Mouse (Mus musculus): ENCODE measurements around the gene Ugt1a2.

Gene Ugt1a2

GRCm38 (mm10) chr1:88259643-88260024 is 59.2 kb downstream of the Ugt1a2 start:
- peak; percentile 46 for DNase-seq

GRCm38 (mm10) chr1:88260114-88260513 is 59.7 kb downstream of the Ugt1a2 start:
- no peak for DNase-seq

- DNase-seq = no peak
Measured at GRCm38 (mm10) chr1:88260604-88261377, 60.4 kb downstream of the Ugt1a2 start.

- DNase-seq = no peak
Measured at GRCm38 (mm10) chr1:88261706-88262105, 61.3 kb downstream of the Ugt1a2 start.

DNA sequence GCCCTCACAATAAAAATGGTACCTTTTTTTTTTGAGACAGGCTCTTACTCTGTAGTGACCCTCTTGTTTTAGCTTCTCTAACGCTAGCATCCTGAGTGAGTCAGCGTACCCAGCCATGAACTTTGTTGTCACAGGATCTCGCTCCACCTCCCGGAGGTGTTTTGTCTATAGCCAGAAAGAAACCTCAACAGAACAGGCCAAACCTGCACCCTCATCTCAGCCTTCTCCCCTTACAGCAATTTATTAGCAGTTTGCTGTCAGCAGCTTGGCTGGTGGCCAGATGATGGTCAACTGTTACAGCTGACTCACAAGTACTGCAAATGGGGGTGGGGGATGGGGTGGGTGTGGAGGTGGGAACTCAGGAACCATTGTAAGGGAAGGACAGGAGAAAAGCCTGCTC is 61.9 kb downstream of the Ugt1a2 start:
- DNase-seq = peak; percentile 67

DNA sequence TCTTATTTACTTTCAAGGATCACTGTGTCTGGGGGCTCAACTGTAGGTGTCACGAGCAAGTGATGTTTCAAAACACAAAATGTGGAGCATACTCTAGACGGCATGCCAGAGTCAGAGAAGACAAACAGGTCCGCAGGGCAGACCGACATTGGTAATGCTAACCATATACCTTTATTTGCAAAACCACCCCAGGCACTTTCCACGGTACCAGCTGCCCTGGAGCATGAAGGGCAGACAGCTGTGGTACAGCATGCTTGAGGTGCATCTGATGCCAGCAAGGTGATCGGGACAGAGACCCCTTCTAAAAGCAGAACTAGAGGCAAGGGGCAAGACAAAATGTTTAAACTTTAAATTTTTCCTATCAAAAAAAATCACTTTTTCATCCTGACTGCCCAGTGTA is 62.6 kb downstream of the Ugt1a2 start:
- DNase-seq = no peak

GRCm38 (mm10) chr1:88263778-88264177 is 63.4 kb downstream of the Ugt1a2 start:
- DNase-seq = no peak

- DNase-seq = no peak
Measured at GRCm38 (mm10) chr1:88264237-88264868, 64.0 kb downstream of the Ugt1a2 start.

DNA sequence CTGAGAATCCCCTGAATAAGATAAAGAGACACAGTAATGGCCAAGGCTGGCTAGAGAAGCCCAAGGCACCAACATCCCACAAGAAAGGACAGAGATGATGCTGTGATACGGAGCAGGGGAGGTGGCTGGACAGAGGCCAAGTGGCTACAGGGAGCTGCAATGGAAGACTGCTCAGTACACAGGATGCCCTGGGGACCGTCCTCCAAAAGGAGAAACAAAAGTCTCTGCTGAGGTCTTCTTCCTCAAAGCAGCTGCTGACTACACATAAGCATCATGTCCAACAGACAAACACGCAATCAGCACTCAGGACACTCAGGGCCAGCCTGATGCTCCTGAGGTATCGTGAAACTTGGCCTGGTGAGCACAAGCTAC is 64.5 kb downstream of the Ugt1a2 start:
- DNase-seq = no peak

DNA sequence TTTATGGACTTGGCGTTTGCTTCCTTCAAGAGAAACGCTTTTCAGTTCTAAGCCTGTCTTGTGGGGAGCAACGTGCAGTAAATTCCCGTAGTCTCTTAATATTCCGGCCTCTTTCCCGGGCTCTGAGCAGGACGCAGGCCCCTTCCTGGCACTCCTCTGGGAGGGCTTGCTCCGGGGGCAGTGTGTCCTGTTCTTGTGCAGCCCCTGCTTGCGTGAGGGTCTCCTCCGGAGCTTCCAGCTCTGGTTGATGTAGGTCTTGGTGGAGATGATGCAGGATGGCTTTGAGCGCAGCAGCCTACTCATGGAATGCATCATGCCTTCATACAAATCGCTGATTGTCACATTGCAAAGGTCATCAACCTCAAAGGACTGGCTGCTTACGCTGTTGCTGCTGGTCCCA is 65.7 kb downstream of the Ugt1a2 start:
- DNase-seq = no peak

- DNase-seq = no peak
Measured at GRCm38 (mm10) chr1:88267489-88267888, 67.1 kb downstream of the Ugt1a2 start.

DNA sequence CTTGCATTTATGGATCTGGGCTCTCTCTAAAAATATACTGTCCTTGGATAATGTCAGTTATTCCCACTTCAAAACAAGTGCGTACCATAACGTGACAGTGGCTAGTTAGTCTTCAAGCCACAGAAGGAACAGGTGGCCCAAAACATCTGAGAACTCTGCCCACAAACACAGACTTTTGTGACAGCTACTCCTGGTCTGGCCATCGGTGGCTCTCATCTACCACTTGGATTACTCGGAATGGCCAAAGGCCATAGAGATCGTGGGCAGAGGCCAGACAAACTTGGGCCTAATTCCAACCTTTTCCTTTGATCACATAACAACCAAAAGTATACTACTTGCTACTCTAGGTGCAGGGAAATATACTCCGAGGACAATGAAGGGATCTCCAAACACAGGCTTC is 67.7 kb downstream of the Ugt1a2 start:
- DNase-seq = no peak
